Mouse (Mus musculus) liver, embryonic 11.5 days (tissue): Measurements from ENCODE around the gene Pde8b. TPM values are rescaled to one million over a fixed set of nuclear protein-coding genes. Genes with fewer than 3 reads are reported as not detected.

Source experiments
- ATAC-seq: fragments of 200-750 bp; cut with Nextera tagmentation; replicated peaks from 2 replicates; pipeline ENCODE4 v1.8.0; 2017; ENCODE audit warnings: moderate number of reproducible peaks, mild to moderate bottlenecking, moderate TSS enrichment, moderate library complexity; ENCODE audit not compliant: low FRiP score
- DNase-seq: peaks from one replicate; pipeline ENCODE4 v3.0.0-alpha.2; 2017; ENCODE audit warnings: low spot score
- H3K27ac ChIP-seq: fragments of 300-500 bp; sonication (generic); 2 replicates; pipeline ENCODE4 v1.5.1; 2014; ENCODE audit warnings: mild to moderate bottlenecking, low read depth, low read length, control low read depth
- H3K27me3 ChIP-seq: fragments of 300-500 bp; sonication (generic); replicated peaks from 2 replicates; pipeline ENCODE4 v1.6.1; 2014; ENCODE audit warnings: low read length, mixed read lengths; ENCODE audit not compliant: control insufficient read depth, insufficient read depth
- H3K36me3 ChIP-seq: fragments of 300-500 bp; sonication (generic); 2 replicates; pipeline ENCODE4 v1.6.1; 2014; ENCODE audit warnings: mild to moderate bottlenecking, low read length, moderate library complexity, mixed read lengths; ENCODE audit not compliant: control insufficient read depth, insufficient read depth
- H3K4me1 ChIP-seq: fragments of 300-500 bp; sonication (generic); replicated peaks from 2 replicates; pipeline ENCODE4 v1.6.1; 2014; ENCODE audit warnings: low read length, mixed read lengths; ENCODE audit not compliant: control insufficient read depth, insufficient read depth
- H3K4me2 ChIP-seq: fragments of 300-500 bp; sonication (generic); 2 replicates; pipeline ENCODE4 v1.6.1; 2014; ENCODE audit warnings: mild to moderate bottlenecking, control low read depth, moderate library complexity
- H3K4me3 ChIP-seq: fragments of 300-500 bp; sonication (generic); 2 replicates; pipeline ENCODE4 v1.5.1; 2014; ENCODE audit warnings: low read depth, low read length, control low read depth
- H3K9ac ChIP-seq: fragments of 300-500 bp; sonication (generic); 2 replicates; pipeline ENCODE4 v1.6.1; 2014; ENCODE audit warnings: low read depth, low read length, control low read depth
- H3K9me3 ChIP-seq: fragments of 300-500 bp; sonication (generic); 2 replicates; pipeline ENCODE4 v1.6.1; 2016; ENCODE audit warnings: low read length, inconsistent platforms, mixed read lengths; ENCODE audit not compliant: control insufficient read depth
- WGBS: fragments of 180-500 bp; shearing (Covaris S2); extraction: QIAGEN DNeasy Blood & Tissue Kit; methylation state at CpG from one replicate; pipeline ENCODE4 v1.1.7; 2014; 5-methylcytosine and 5-hydroxymethylcytosine counted together
- polyA plus RNA-seq: library from polyadenylated mRNA; unstranded; fragments of >200 nt; fragmentation: Nextera tagmentation; extraction: Ambion mirVana; gene quantifications from 2 replicates; pipeline ENCODE4 v1.2.1, GENCODE M21; 2014

Pde8b gene
- polyA plus RNA-seq = 0.73 and 1.4 TPM in 2 replicates

- Histone ChIP-seq H3K4me3 (peak within 1 kb of the TSS; percentile 32), H3K4me2 (peak within 1 kb of the TSS; percentile 53), H3K36me3 (no peaks in the 10 kb centered on the region), H3K9ac (no peak within 1 kb of the TSS), H3K4me1 (no peaks in the 10 kb centered on the region), H3K9me3 (no peaks in the 10 kb centered on the region), H3K27ac (no peak within 1 kb of the TSS), H3K27me3 (peaks cover 16% of the 10 kb centered on the region)
- WGBS = 7% methylated on average over 37 of the region's 37 CpGs
- DNase-seq (no peak), ATAC-seq (no peak)
These were observed at the start of gene Pde8b for GRCm38 (mm10) chr13:95249511-95250456. Gene Pde8b, minus strand, starts transcription at chr13:95250336.

DNA sequence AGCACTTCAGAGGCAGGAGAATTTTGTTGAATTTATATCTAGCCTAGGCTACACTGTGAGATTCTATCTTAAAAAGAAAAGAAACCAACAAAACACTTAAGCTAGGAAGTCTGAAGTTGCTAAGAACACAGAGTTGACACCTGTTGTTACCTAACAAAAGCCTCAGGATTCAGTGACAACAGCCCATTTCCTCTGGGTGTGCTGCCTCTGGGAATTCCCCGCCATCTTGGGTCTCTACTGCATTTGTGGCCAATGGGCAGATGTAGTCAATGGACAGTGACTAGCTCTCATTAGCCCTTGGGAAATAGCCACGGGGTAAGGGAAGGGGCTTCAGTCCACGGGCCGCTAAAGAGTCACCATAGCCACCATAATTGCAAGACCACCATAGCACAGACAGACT, 41.8 kb upstream of the Pde8b start:
- H3K9ac ChIP-seq = no peak overlapping the region
- no peak overlapping the region for H3K4me3 ChIP-seq
- H3K9me3 ChIP-seq = no peaks in the 10 kb centered on the region
- H3K36me3 ChIP-seq = no peaks in the 10 kb centered on the region
- no peaks in the 10 kb centered on the region for H3K4me1 ChIP-seq
- H3K4me2 ChIP-seq = no peak overlapping the region
- H3K27me3 ChIP-seq = no peaks in the 10 kb centered on the region
- H3K27ac ChIP-seq = no peak overlapping the region
- no peak for ATAC-seq
- no peak for DNase-seq
- WGBS = 77% methylated on average over 4 of the region's 4 CpGs

GRCm38 (mm10) chr13:95288027-95288426, 37.9 kb upstream of the Pde8b start:
- no peak overlapping the region for H3K4me3 ChIP-seq
- no peaks in the 10 kb centered on the region for H3K36me3 ChIP-seq
- H3K9me3 ChIP-seq = no peaks in the 10 kb centered on the region
- DNase-seq (no peak), ATAC-seq (no peak)
- 74% methylated on average over 7 of the region's 7 CpGs for WGBS
- H3K4me1 ChIP-seq = no peaks in the 10 kb centered on the region
- H3K27me3 ChIP-seq = no peaks in the 10 kb centered on the region
- H3K27ac ChIP-seq = no peak overlapping the region
- H3K4me2 ChIP-seq = no peak overlapping the region
- H3K9ac ChIP-seq = no peak overlapping the region

- no peak overlapping the region for H3K27ac ChIP-seq
- H3K9me3 ChIP-seq = no peaks in the 10 kb centered on the region
- H3K36me3 ChIP-seq = no peaks in the 10 kb centered on the region
- no peak overlapping the region for H3K4me2 ChIP-seq
- DNase-seq (no peak), ATAC-seq (no peak)
- no peak overlapping the region for H3K4me3 ChIP-seq
- 8% methylated on average over 7 of the region's 7 CpGs for WGBS
- H3K27me3 ChIP-seq = no peaks in the 10 kb centered on the region
- H3K4me1 ChIP-seq = no peaks in the 10 kb centered on the region
- no peak overlapping the region for H3K9ac ChIP-seq
These were observed 36.9 kb upstream of the Pde8b start for GRCm38 (mm10) chr13:95286989-95287388.

GRCm38 (mm10) chr13:95281740-95282673, 31.9 kb upstream of the Pde8b start:
- WGBS = 49% methylated on average over 6 of the region's 7 CpGs
- Histone ChIP-seq H3K27ac (no peak overlapping the region), H3K36me3 (no peaks in the 10 kb centered on the region), H3K27me3 (no peaks in the 10 kb centered on the region), H3K4me2 (no peak overlapping the region), H3K4me3 (no peak overlapping the region), H3K9ac (no peak overlapping the region), H3K9me3 (no peaks in the 10 kb centered on the region), H3K4me1 (no peaks in the 10 kb centered on the region)
- DNase-seq (no peak), ATAC-seq (no peak)

DNA sequence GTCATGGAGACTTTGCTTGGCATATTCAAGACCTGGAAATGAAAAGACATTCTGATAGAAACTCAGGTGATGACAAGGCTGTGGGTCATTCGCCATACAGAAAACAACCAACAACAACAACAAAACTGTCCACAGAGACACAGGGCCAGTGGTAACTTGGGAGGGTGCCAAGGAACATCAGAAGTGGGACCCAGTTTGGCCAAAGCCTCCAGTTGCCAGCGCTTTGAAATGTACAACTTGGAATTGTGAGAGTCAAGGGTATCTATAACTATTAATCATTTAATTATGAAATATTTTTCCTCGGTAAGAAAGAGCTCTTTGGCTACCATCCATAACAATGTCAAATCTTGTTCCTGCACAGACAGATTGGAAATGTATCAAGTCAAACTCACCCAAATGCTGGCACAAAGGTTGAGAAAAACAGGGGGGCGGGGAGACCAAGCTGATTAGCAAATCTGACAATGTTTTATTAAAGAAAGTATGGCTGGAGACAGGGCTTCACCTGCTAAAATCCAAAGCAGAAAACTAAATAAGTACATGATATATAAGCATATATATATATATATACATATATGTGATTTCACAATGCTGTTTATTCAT, 28.4 kb upstream of the Pde8b start:
- DNase-seq = no peak
- Histone ChIP-seq H3K27ac (no peak overlapping the region), H3K4me1 (no peaks in the 10 kb centered on the region), H3K9me3 (no peaks in the 10 kb centered on the region), H3K9ac (no peak overlapping the region), H3K27me3 (no peaks in the 10 kb centered on the region), H3K36me3 (no peaks in the 10 kb centered on the region), H3K4me2 (no peak overlapping the region), H3K4me3 (no peak overlapping the region)
- no peak for ATAC-seq
- 83% methylated on average over 4 of the region's 4 CpGs for WGBS

DNA sequence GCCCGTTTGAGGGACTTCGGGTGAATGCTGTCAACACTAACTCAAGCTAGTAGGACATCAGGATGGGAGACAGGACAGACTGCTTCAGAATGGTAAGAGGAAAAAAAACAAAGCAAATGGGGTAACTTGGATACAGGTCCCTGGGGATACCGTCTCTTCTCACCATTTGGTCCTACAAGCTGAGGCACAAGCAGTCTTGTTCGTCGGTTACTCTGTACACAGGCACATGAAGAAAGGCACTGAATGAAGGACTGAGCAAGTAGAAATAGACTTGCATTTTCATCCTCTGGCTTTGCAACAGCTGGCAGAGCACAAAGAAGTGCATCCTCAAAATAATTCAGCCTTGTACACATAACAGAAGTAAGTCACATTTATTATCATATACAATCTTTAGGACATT, 14.6 kb upstream of the Pde8b start:
- ATAC-seq (no peak), DNase-seq (no peak)
- no peaks in the 10 kb centered on the region for H3K4me1 ChIP-seq
- H3K27me3 ChIP-seq = no peaks in the 10 kb centered on the region
- H3K9ac ChIP-seq = no peak overlapping the region
- no peak overlapping the region for H3K4me3 ChIP-seq
- H3K36me3 ChIP-seq = no peaks in the 10 kb centered on the region
- no peak overlapping the region for H3K27ac ChIP-seq
- WGBS = 70% methylated on average over 5 of the region's 5 CpGs
- H3K9me3 ChIP-seq = no peaks in the 10 kb centered on the region
- H3K4me2 ChIP-seq = no peak overlapping the region
